Mouse (Mus musculus) myocyte (in vitro differentiated cells): Measurements from ENCODE around the gene Bcar1.

ENCODE experiments used
- CEBPB ChIP-seq: IDR thresholded peaks from 2 replicates; pipeline ENCODE4 v1.6.1; 2011; ENCODE audit warnings: mild to moderate bottlenecking, moderate library complexity; ENCODE audit not compliant: poor library complexity, insufficient read depth, severe bottlenecking
- E2F4 ChIP-seq: IDR thresholded peaks from one replicate; pipeline ENCODE4 v1.6.1; 2011; ENCODE audit warnings: mild to moderate bottlenecking, control low read depth, moderate library complexity; ENCODE audit not compliant: insufficient read depth
- MAX ChIP-seq: IDR thresholded peaks from one replicate; pipeline ENCODE4 v1.6.1; 2011; ENCODE audit warnings: low read depth, mild to moderate bottlenecking, control low read depth
- MYOD1 ChIP-seq, 3 experiments: IDR thresholded peaks; one replicate each; pipeline ENCODE4 v1.6.1; 2011; ENCODE audit warnings: control low read depth in 2 of 3, low read depth in 2 of 3, mild to moderate bottlenecking in 2 of 3, moderate library complexity in 1 of 3; ENCODE audit not compliant: insufficient read length in 2 of 3, control insufficient read depth in 1 of 3
- MYOG ChIP-seq, 3 experiments: IDR thresholded peaks; one replicate each; pipeline ENCODE4 v1.6.1; 2011; ENCODE audit warnings: control low read depth in 2 of 3, low read depth in 2 of 3, mild to moderate bottlenecking in 2 of 3; ENCODE audit not compliant: insufficient read length in 2 of 3, control insufficient read depth in 1 of 3, insufficient read depth in 1 of 3
- POLR2A ChIP-seq: IDR thresholded peaks from one replicate; pipeline ENCODE4 v1.6.1; 2011; ENCODE audit warnings: low read depth, mild to moderate bottlenecking, control low read depth, moderate library complexity; ENCODE audit not compliant: insufficient read length
- POLR2AphosphoS2 ChIP-seq: IDR thresholded peaks from one replicate; pipeline ENCODE4 v1.6.1; 2011; ENCODE audit warnings: low read depth, control low read depth; ENCODE audit not compliant: insufficient read length
- REST ChIP-seq: IDR thresholded peaks from one replicate; pipeline ENCODE4 v1.6.1; 2011; ENCODE audit warnings: mild to moderate bottlenecking, control low read depth, moderate library complexity; ENCODE audit not compliant: insufficient read depth, insufficient read length
- SRF ChIP-seq: IDR thresholded peaks from one replicate; pipeline ENCODE4 v1.6.1; 2011; ENCODE audit warnings: low read depth; ENCODE audit not compliant: control insufficient read depth, insufficient read length
- TCF12 ChIP-seq: IDR thresholded peaks from one replicate; pipeline ENCODE4 v1.6.1; 2011; ENCODE audit warnings: mild to moderate bottlenecking, control low read depth; ENCODE audit not compliant: poor library complexity, insufficient read depth, severe bottlenecking
- TCF3 ChIP-seq: IDR thresholded peaks from one replicate; pipeline ENCODE4 v1.6.1; 2011; ENCODE audit warnings: low read depth, control low read depth; ENCODE audit not compliant: insufficient read length
- USF1 ChIP-seq: IDR thresholded peaks from one replicate; pipeline ENCODE4 v1.6.1; 2011; ENCODE audit warnings: low read depth, mild to moderate bottlenecking, control low read depth, moderate library complexity

- TF ChIP-seq TCF12: no peak
- TF ChIP-seq POLR2A: no peak
- TF ChIP-seq MYOG (IDR thresholded peaks at IDR 0.05; ENCODE audit: control insufficient read depth in 1 of 3, insufficient read depth in 1 of 3, insufficient read length in 2 of 3, low read depth in 2 of 3): no peak
- no peak for TF ChIP-seq POLR2AphosphoS2
- no peak for TF ChIP-seq MYOD1 (IDR thresholded peaks at IDR 0.05; ENCODE audit: control insufficient read depth in 1 of 3, insufficient read length in 2 of 3, low read depth in 2 of 3)
- no peak for TF ChIP-seq MAX
- TF ChIP-seq USF1: no peak
- TF ChIP-seq CEBPB: no peak
- TF ChIP-seq E2F4: no peak
- TF ChIP-seq TCF3: no peak
- no peak for TF ChIP-seq SRF
- TF ChIP-seq REST: no peak
These were observed 363 bp downstream of the Bcar1 start for GRCm38 (mm10) chr8:111743101-111743791.
